Mouse (Mus musculus) limb, embryonic 13.5 days (tissue): Measurements from ENCODE around the gene Tec. TPM values are rescaled to one million over a fixed set of nuclear protein-coding genes. Genes with fewer than 3 reads are reported as not detected.

Experiments used
- ATAC-seq: fragments of 200-750 bp; cut with Nextera tagmentation; 2 replicates; pipeline ENCODE4 v1.8.0; 2017; ENCODE audit warnings: low read depth, moderate number of reproducible peaks, moderate TSS enrichment; ENCODE audit not compliant: low FRiP score
- H3K27ac ChIP-seq: fragments of 300-500 bp; sonication (generic); 2 replicates; pipeline ENCODE4 v1.5.1; 2015; ENCODE audit warnings: inconsistent platforms, mild to moderate bottlenecking, moderate library complexity
- H3K27me3 ChIP-seq: fragments of 300-500 bp; sonication (generic); 2 replicates; pipeline ENCODE4 v1.6.1; 2015; ENCODE audit warnings: mild to moderate bottlenecking, inconsistent platforms
- H3K36me3 ChIP-seq: fragments of 300-500 bp; sonication (generic); 2 replicates; pipeline ENCODE4 v1.6.1; 2015; ENCODE audit warnings: inconsistent platforms, mild to moderate bottlenecking, moderate library complexity
- H3K4me1 ChIP-seq: fragments of 300-500 bp; sonication (generic); 2 replicates; pipeline ENCODE4 v1.6.1; 2015; ENCODE audit warnings: inconsistent platforms
- H3K4me2 ChIP-seq: fragments of 300-500 bp; sonication (generic); replicated peaks from 2 replicates; pipeline ENCODE4 v1.6.1; 2015; ENCODE audit warnings: inconsistent platforms, mild to moderate bottlenecking, moderate library complexity
- H3K4me3 ChIP-seq: fragments of 300-500 bp; sonication (generic); 2 replicates; pipeline ENCODE4 v1.5.1; 2015; ENCODE audit warnings: moderate library complexity, mild to moderate bottlenecking, inconsistent platforms
- H3K9ac ChIP-seq: fragments of 300-500 bp; sonication (generic); 2 replicates; pipeline ENCODE4 v1.6.1; 2015; ENCODE audit warnings: mild to moderate bottlenecking, inconsistent platforms
- H3K9me3 ChIP-seq: fragments of 300-500 bp; sonication (generic); 2 replicates; pipeline ENCODE4 v1.6.1; 2016; ENCODE audit warnings: inconsistent platforms
- WGBS: fragments of 180-500 bp; shearing (Covaris S2); methylation state at CpG from one replicate; pipeline ENCODE4 v1.1.7; 2015; 5-methylcytosine and 5-hydroxymethylcytosine counted together
- polyA plus RNA-seq: library from polyadenylated mRNA; unstranded; fragments of >200 nt; fragmentation: Nextera tagmentation; extraction: Ambion mirVana; gene quantifications from 2 replicates; pipeline ENCODE4 v1.2.1, GENCODE M21; 2015

The Tec gene
- polyA plus RNA-seq, 1 experiment from 2014 or later: 5.5 TPM

- H3K4me1 ChIP-seq: no peaks in the 10 kb centered on the region
- H3K36me3 ChIP-seq: no peaks in the 10 kb centered on the region
- WGBS: 80% methylated on average over 8 of the region's 8 CpGs
- H3K4me2 ChIP-seq: no peak overlapping the region
- no peak overlapping the region for H3K9ac ChIP-seq
- no peaks in the 10 kb centered on the region for H3K9me3 ChIP-seq
- ATAC-seq: no peak
- no peak overlapping the region for H3K4me3 ChIP-seq
- H3K27me3 ChIP-seq: no peaks in the 10 kb centered on the region
- no peak overlapping the region for H3K27ac ChIP-seq
Measured at GRCm38 (mm10) chr5:72736437-72736836, 131.8 kb downstream of the Tec start.

- Histone ChIP-seq H3K9me3 (no peaks in the 10 kb centered on the region), H3K27ac (no peak overlapping the region), H3K4me1 (no peaks in the 10 kb centered on the region), H3K9ac (no peak overlapping the region), H3K4me2 (no peak overlapping the region), H3K27me3 (no peaks in the 10 kb centered on the region), H3K4me3 (no peak overlapping the region), H3K36me3 (no peaks in the 10 kb centered on the region)
- no peak for ATAC-seq
- WGBS: 69% methylated on average over 7 of the region's 7 CpGs
Measured at GRCm38 (mm10) chr5:72735763-72736162, 132.5 kb downstream of the Tec start.

GRCm38 (mm10) chr5:72732885-72733284 is 135.4 kb downstream of the Tec start:
- no peak overlapping the region for H3K9ac ChIP-seq
- H3K27me3 ChIP-seq: no peaks in the 10 kb centered on the region
- no peaks in the 10 kb centered on the region for H3K36me3 ChIP-seq
- WGBS: 93% methylated on average over 1 of the region's 1 CpGs
- no peaks in the 10 kb centered on the region for H3K9me3 ChIP-seq
- no peak overlapping the region for H3K27ac ChIP-seq
- H3K4me2 ChIP-seq: no peak overlapping the region
- no peaks in the 10 kb centered on the region for H3K4me1 ChIP-seq
- no peak for ATAC-seq
- H3K4me3 ChIP-seq: no peak overlapping the region

- WGBS: 84% methylated on average over 3 of the region's 3 CpGs
- ATAC-seq: no peak
- no peaks in the 10 kb centered on the region for H3K4me1 ChIP-seq
- no peak overlapping the region for H3K4me3 ChIP-seq
- H3K27ac ChIP-seq: no peak overlapping the region
- no peaks in the 10 kb centered on the region for H3K9me3 ChIP-seq
- no peaks in the 10 kb centered on the region for H3K27me3 ChIP-seq
- H3K36me3 ChIP-seq: no peaks in the 10 kb centered on the region
- no peak overlapping the region for H3K4me2 ChIP-seq
- H3K9ac ChIP-seq: no peak overlapping the region
Measured at GRCm38 (mm10) chr5:72725404-72725803, 142.9 kb downstream of the Tec start.

GRCm38 (mm10) chr5:72723429-72723828 is 144.9 kb downstream of the Tec start:
- no peak for ATAC-seq
- no peak overlapping the region for H3K4me2 ChIP-seq
- no peak overlapping the region for H3K9ac ChIP-seq
- H3K9me3 ChIP-seq: no peaks in the 10 kb centered on the region
- H3K4me3 ChIP-seq: no peak overlapping the region
- H3K4me1 ChIP-seq: no peaks in the 10 kb centered on the region
- no peaks in the 10 kb centered on the region for H3K36me3 ChIP-seq
- H3K27me3 ChIP-seq: no peaks in the 10 kb centered on the region
- WGBS: 89% methylated on average over 2 of the region's 2 CpGs
- no peak overlapping the region for H3K27ac ChIP-seq

- no peak overlapping the region for H3K27ac ChIP-seq
- no peak overlapping the region for H3K4me3 ChIP-seq
- ATAC-seq: no peak
- no peak overlapping the region for H3K4me2 ChIP-seq
- WGBS: 56% methylated on average over 7 of the region's 7 CpGs
- no peak overlapping the region for H3K9ac ChIP-seq
- no peaks in the 10 kb centered on the region for H3K36me3 ChIP-seq
- H3K4me1 ChIP-seq: no peaks in the 10 kb centered on the region
- H3K9me3 ChIP-seq: no peaks in the 10 kb centered on the region
- no peaks in the 10 kb centered on the region for H3K27me3 ChIP-seq
Measured at GRCm38 (mm10) chr5:72720587-72720986, 147.7 kb downstream of the Tec start.

GRCm38 (mm10) chr5:72710572-72711278 is 157.6 kb downstream of the Tec start:
- H3K27me3 ChIP-seq: no peaks in the 10 kb centered on the region
- H3K27ac ChIP-seq: no peak overlapping the region
- H3K4me2 ChIP-seq: no peak overlapping the region
- H3K9me3 ChIP-seq: no peaks in the 10 kb centered on the region
- H3K9ac ChIP-seq: no peak overlapping the region
- H3K4me3 ChIP-seq: no peak overlapping the region
- H3K4me1 ChIP-seq: no peaks in the 10 kb centered on the region
- WGBS: 32% methylated on average over 4 of the region's 4 CpGs
- no peaks in the 10 kb centered on the region for H3K36me3 ChIP-seq
- ATAC-seq: no peak

GRCm38 (mm10) chr5:72709976-72710375 is 158.3 kb downstream of the Tec start:
- Histone ChIP-seq H3K27ac (no peak overlapping the region), H3K27me3 (no peaks in the 10 kb centered on the region), H3K9ac (no peak overlapping the region), H3K4me3 (no peak overlapping the region), H3K4me2 (no peak overlapping the region), H3K4me1 (no peaks in the 10 kb centered on the region), H3K9me3 (0 out of 2 replicates have a peak, but pooled peaks cover 4% of the 10 kb centered on the region), H3K36me3 (no peaks in the 10 kb centered on the region)
- WGBS: 91% methylated on average over 9 of the region's 9 CpGs
- no peak for ATAC-seq

- Histone ChIP-seq H3K27me3 (no peaks in the 10 kb centered on the region), H3K9me3 (peaks cover 8% of the 10 kb centered on the region; the same call in 1 of the 2 replicates), H3K4me3 (no peak overlapping the region), H3K36me3 (no peaks in the 10 kb centered on the region), H3K4me2 (no peak overlapping the region), H3K4me1 (no peaks in the 10 kb centered on the region), H3K9ac (no peak overlapping the region), H3K27ac (no peak overlapping the region)
- no peak for ATAC-seq
- 69% methylated on average over 13 of the region's 13 CpGs for WGBS
Measured at GRCm38 (mm10) chr5:72709451-72709850, 158.8 kb downstream of the Tec start.

GRCm38 (mm10) chr5:72706722-72707121 is 161.6 kb downstream of the Tec start:
- no peak overlapping the region for H3K27ac ChIP-seq
- no peaks in the 10 kb centered on the region; the same call in 1 of the 2 replicates for H3K4me1 ChIP-seq
- ATAC-seq: no peak
- no peak overlapping the region for H3K9ac ChIP-seq
- H3K27me3 ChIP-seq: no peaks in the 10 kb centered on the region
- WGBS: 60% methylated on average over 10 of the region's 10 CpGs
- H3K4me3 ChIP-seq: no peak overlapping the region
- H3K36me3 ChIP-seq: no peaks in the 10 kb centered on the region
- peak overlapping the region; percentile 0; the same call in 1 of the 2 replicates for H3K4me2 ChIP-seq
- peaks cover 8% of the 10 kb centered on the region; the same call in 1 of the 2 replicates for H3K9me3 ChIP-seq

GRCm38 (mm10) chr5:72706095-72706494 is 162.2 kb downstream of the Tec start:
- H3K36me3 ChIP-seq: no peaks in the 10 kb centered on the region
- peaks cover 8% of the 10 kb centered on the region; the same call in 1 of the 2 replicates for H3K9me3 ChIP-seq
- H3K4me3 ChIP-seq: no peak overlapping the region
- H3K4me2 ChIP-seq: peak overlapping the region; percentile 0; the same call in 1 of the 2 replicates
- H3K4me1 ChIP-seq: no peaks in the 10 kb centered on the region; the same call in 1 of the 2 replicates
- ATAC-seq: no peak
- 44% methylated on average over 10 of the region's 10 CpGs for WGBS
- no peak overlapping the region for H3K9ac ChIP-seq
- H3K27me3 ChIP-seq: no peaks in the 10 kb centered on the region
- no peak overlapping the region for H3K27ac ChIP-seq
